Mouse (Mus musculus) mesoderm, embryonic 11.5 days (tissue): ENCODE measurements around the gene Tigd3.
A peak's percentile ranks its signal among the peaks of the same experiment; 100 is the strongest.

ENCODE experiments used
- DNase-seq: peaks from one replicate; pipeline ENCODE4 v3.0.0-alpha.2; 2012; ENCODE audit warnings: low read depth, low spot score

Gene Tigd3

DNA sequence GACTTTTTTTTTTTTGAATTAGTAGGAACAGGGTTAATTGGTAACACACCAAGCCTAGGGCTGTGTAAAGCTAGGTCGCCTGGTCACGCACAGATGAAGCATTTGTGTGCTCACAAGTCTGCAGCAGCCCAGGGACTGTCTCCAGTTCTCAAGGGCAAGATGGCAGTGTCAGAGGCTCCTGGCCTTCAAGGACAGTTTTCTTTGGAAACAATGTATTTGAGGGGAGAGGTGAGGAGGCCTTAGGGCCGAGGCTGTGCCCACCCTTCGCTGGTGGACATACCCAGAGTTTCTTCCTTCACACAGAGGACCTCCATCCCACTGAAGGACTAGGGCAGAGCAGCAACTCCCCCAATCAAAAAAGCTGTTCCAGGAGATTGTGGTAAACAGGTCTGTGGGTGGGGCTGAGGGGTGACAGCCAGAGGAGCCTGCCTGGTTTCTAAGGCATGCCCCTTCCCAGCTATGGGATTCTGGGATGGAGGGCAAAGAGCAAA, 46.6 kb downstream of the Tigd3 start:
- no peak for DNase-seq

DNA sequence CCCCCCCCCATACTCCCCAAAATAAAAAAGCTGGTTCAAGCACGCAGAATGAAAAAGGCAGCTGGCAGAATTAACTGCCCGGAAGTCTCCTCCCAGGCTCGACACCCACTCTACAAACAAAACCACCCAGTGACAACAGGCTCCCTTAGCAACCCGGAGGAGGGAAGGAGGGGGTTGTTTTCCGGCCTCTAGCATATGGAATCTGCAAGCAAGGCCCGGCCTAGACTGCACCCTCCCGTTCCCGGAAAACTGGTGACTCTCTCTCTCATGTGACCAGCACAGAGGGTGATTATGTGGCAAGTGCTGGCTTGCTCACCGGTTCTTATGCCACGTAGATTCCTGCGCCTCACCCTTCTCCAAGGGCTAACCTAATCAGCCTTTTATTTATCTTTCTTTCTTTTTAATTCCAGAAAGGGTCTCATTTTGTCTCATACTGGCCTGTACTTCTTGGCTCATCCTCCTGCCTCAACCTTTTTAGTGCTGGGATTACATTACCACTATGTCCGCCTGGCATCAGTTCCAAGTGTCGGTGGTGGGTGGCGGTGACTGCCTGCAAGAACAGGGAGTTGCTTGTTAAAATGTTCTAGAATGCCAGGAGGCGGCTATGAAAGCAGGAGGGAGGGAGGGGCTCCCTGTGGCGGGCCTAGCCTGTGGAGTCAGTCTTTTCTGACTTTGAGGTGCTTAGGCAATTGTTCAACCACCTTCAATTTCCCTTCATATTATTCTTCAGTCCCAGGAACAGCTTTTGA, 47.2 kb downstream of the Tigd3 start:
- DNase-seq: peak; percentile 91

DNA sequence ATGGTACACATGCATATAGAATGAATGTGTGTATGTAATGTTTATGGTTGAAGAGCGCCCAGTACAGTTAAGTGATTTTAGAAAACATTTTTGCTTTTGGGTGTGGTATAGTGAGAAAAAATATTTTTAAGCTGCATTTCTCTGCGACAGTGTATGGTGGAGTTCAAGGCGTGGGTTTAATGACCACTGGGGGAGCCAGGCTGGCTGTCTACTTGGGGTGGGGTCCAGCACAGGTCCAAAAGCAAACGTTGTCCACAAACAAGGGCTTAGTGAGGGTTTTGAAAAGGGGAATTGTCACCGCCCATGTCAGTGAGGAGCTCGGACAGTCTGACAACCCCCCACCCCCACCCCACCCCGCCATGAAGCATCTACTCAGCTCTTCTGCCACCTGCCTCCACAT, 47.8 kb downstream of the Tigd3 start:
- DNase-seq: peak; percentile 41

DNA sequence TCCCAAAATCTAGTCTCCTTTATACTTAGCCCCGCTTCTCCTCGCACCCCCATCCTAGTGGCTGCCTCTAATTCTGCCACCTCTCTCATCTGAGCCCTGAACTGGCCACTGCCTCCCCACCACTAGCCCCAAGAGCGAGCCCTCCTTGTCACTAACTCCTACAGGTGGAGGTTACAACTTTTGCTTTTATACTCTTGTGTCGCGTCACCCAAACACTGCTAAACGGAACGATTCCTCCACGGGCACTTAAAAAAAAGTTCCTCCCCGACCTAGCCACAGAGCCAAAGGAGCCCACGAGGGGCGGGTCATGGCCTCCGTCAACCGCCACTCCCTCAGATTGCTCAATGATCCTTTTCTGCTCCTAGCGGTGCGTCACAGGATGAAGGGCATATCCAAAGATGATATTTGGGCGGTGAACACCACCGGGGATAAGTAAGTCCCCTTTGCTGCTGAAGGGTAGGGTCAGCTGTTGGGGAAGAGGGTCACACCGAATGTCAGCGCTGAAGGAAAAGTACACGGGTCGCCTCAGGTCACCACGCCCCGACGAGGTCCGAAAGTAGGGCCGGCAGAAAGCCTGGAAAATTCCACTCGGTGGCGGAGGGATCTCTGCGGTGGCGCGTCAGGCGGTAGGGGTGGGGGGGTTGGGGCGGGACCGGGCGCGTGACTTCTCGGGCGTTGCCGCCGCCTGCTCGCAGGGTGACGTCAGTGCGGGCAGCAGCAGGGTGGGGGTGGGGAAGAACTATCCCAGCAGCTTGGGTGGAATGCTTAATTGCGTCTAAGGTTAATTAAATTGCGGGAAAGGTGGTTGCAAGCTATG, 48.4 kb downstream of the Tigd3 start:
- peak; percentile 96 for DNase-seq

DNA sequence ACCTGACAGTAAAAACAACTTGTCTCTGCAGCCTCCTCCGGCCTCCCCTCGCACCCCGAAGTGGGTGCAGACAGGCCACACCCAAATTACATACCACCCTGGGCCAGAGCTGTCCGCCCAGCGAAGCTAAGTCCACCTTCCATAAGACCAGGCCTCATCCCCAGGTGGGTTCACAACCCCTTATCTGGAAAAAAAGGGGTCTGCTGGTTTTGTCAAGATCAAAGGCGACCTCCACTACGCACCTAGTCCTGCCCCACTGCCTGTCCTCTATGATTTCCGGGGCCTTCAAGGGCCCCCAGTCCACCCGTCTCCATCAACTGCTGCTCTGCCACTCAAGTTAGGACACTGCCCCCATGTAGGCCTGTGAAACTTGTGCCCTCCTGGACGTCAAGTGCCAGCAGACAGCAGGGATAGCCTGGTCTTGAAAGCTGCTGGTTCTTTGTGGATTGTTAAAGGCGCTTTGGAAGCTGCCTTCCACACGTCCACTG, 49.1 kb downstream of the Tigd3 start:
- DNase-seq: no peak

GRCm38 (mm10) chr19:5843781-5844691, 49.9 kb downstream of the Tigd3 start:
- DNase-seq: no peak

DNA sequence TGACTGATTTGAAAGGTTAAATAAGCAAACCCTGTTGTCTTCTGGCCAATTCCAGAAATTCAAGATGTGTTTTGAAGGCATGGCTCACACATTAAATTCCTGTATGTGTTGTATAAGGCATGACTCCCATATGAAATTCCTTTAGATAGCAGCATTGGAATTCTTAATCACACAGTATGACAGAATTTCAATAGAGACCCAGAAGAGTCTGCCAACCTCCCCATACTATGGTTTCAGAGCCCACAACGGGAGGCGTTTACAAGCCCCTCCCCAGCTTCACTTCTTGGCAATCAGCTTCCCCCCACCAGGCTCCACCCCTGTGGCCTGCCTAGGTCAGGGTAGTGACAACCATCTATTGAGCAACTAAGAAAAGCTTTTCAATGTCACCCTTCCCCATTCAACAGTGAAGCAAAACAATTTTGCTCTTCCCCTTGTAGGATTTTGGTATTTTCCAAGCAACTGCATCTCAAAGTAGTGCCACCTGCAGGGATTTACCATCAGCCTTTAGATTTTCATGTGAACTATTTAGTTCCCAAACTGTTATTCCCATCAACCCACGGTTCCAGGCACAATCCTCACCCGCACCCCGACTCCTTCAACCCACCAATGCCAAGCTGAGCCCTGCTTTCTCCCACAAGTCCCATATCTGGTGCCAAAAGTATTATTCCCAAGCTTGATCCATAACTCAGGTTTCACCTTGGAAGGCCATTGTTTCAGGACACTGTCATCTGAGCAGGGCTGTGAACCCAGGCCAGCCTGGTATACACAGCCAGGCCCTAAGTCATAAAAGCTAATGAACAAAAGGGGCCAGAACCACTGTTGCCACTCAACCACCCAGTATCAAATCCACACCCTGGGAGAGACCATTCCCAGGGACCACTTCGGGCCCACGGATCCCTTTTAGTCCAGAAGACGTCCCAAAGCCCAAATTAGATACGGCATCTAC, 50.9 kb downstream of the Tigd3 start:
- no peak for DNase-seq

GRCm38 (mm10) chr19:5841999-5842784, 51.8 kb downstream of the Tigd3 start:
- peak; percentile 56 for DNase-seq

DNA sequence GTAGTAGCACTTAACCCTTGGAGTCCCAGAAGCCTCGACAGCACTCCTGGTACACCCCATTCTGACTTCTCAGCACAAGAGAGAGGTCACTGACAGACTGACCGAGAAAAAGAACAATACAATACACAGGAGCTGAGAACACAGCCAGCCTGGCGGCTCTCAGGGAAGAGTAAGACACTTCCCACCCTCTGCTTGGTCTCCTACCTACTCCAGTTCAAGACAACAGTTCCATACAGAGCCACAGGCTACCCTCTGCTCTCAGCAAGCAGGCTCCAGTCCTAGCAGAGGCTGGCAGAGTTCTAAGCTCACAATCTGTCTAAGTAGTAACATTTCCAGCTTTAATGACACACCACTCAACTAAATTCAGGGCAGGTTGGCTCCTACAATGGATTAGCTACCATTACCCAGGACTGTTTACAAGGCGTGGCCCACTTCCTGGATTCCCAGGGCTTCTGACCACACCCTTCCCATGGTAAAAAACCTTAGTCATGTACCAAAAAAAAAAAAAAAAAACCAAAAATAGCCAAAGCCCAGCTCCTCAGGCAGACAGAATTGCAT, 52.5 kb downstream of the Tigd3 start:
- DNase-seq: no peak
